Mouse (Mus musculus) G1E (cell line): Measurements from ENCODE around the gene Apbb1ip. TPM values are rescaled to one million over a fixed set of nuclear protein-coding genes. Genes with fewer than 3 reads are reported as not detected.
"Not testable (repeated sequence)": the region's sequence is repeated elsewhere in the genome, so short reads cannot be mapped to it uniquely, and the experiment has no call there.

Source experiments
- ATAC-seq: 2 replicates; pipeline ENCODE4 v1.8.0; 2016; ENCODE audit warnings: mild to moderate bottlenecking; ENCODE audit not compliant: insufficient number of reproducible peaks, poor library complexity, low FRiP score, severe bottlenecking; ENCODE audit errors: extremely low read depth
- DNase-seq: peaks from one replicate; pipeline ENCODE4 v3.0.0; 2012; ENCODE audit warnings: low spot score
- H3K27me3 ChIP-seq: 2 replicates; pipeline ENCODE4 v1.6.1; 2012; ENCODE audit warnings: mild to moderate bottlenecking, low read length, inconsistent platforms; ENCODE audit not compliant: insufficient read depth
- H3K36me3 ChIP-seq: replicated peaks from 2 replicates; pipeline ENCODE3; 2012; ENCODE audit warnings: mild to moderate bottlenecking, inconsistent platforms
- H3K4me1 ChIP-seq: 2 replicates; pipeline ENCODE4 v1.6.1; 2012; ENCODE audit warnings: low read depth, low read length, inconsistent platforms, mixed read lengths; ENCODE audit not compliant: insufficient read depth
- H3K4me3 ChIP-seq: 2 replicates; pipeline ENCODE4 v1.5.1; 2012; ENCODE audit warnings: low read depth, mild to moderate bottlenecking, inconsistent platforms, low read length, moderate library complexity, mixed read lengths
- H3K9me3 ChIP-seq: replicated peaks from 2 replicates; pipeline ENCODE4 v1.6.1; 2012; ENCODE audit warnings: inconsistent platforms
- CTCF ChIP-seq: IDR thresholded peaks from 2 replicates; pipeline ENCODE4 v1.5.1; 2012; ENCODE audit warnings: low read depth, low read length, inconsistent platforms, mixed read lengths
- GATA1 ChIP-seq: IDR thresholded peaks from 2 replicates; pipeline ENCODE4 v1.6.1; 2012; ENCODE audit warnings: borderline replicate concordance, low read length, inconsistent platforms, mixed read lengths
- GATA2 ChIP-seq: IDR thresholded peaks from 2 replicates; pipeline ENCODE4 v1.6.1; 2012; ENCODE audit warnings: low read depth, low read length, inconsistent platforms, borderline replicate concordance
- POLR2AphosphoS5 ChIP-seq: IDR thresholded peaks from 2 replicates; pipeline ENCODE4 v1.6.1; 2012; ENCODE audit warnings: low read depth, low read length, inconsistent platforms; ENCODE audit not compliant: insufficient replicate concordance
- TAL1 ChIP-seq: conservative IDR thresholded peaks from 2 replicates; pipeline ENCODE4 v1.6.1; 2012; ENCODE audit warnings: low read depth, low read length, inconsistent platforms, mixed read lengths
- polyA plus RNA-seq: library from polyadenylated mRNA; stranded (reverse); fragments of >175 nt; gene quantifications from 2 replicates; pipeline ENCODE4 v1.2.3, GENCODE M21; 2012
- total RNA-seq, 2 experiments: library from RNA; stranded (forward) in 1 of 2; stranded (reverse) in 1 of 2; fragments of 200-1000 nt in 1 of 2; fragments of >200 nt in 1 of 2; fragmentation: Nextera tagmentation in 1 of 2; gene quantifications; 2 replicates each; pipeline ENCODE4 v1.2.3; 2014 to 2017

The Apbb1ip gene
- total and polyA plus RNA-seq, 3 experiments = 13.6 to 87.0 (median 78.2) TPM

DNA sequence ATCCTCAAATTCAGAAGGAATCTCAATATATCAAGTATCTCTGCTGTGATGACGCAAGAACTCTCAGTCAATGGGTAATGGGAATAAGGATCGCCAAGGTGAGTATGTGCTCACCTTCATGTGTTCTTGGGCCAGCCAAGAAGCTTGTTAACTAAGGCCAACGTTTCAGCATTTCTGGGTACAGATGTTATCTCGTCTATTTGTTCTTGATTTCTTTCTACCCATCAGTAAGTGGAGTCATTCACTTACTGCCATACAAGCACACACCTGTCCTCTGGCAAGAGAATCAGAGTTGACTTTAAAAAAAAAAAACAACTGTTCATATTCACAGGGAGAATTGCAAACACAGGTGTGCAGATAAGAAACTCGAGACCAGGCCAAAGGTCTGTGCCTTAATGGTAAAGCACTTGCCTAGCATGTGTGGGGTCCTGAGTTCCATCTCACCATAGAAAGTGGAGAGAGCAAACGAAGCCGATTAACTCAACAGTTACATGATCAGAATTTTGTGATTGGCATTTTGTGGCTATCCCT, 93.1 kb downstream of the Apbb1ip start:
- no peaks in the 10 kb centered on the region for H3K27me3 ChIP-seq
- TF ChIP-seq GATA1 (no peak), GATA2 (no peak), TAL1 (no peak), CTCF (no peak), POLR2AphosphoS5 (no peak)
- ATAC-seq = no peak
- no peak for DNase-seq
- peaks cover 79% of the 10 kb centered on the region for H3K36me3 ChIP-seq
- H3K9me3 ChIP-seq = no peaks in the 10 kb centered on the region
- no peak overlapping the region for H3K4me3 ChIP-seq
- H3K4me1 ChIP-seq = no peaks in the 10 kb centered on the region

DNA sequence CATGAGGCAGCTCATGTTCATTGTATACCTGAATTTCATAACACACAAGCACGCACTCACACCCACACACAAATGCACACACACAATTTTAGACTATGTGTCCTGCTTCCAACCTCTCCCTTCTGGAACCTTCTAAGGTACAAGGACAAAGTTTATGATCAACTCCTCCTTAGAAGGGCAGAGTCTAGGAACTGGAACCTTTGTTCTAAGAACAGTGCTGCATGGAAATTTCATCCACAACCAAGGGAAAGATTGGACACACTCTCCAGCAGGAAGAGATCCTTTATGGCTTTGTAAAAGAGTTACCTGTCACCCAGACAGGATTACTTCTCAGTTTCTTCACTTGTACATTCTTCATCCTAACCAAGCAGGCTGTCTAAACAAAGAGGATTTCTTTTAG, 99.3 kb downstream of the Apbb1ip start:
- no peak for DNase-seq
- Histone ChIP-seq H3K36me3 (peaks cover 71% of the 10 kb centered on the region), H3K27me3 (no peaks in the 10 kb centered on the region), H3K4me3 (no peak overlapping the region), H3K9me3 (no peaks in the 10 kb centered on the region), H3K4me1 (no peaks in the 10 kb centered on the region)
- TF ChIP-seq CTCF (no peak), GATA1 (no peak), POLR2AphosphoS5 (no peak), TAL1 (no peak), GATA2 (no peak)
- ATAC-seq = no peak

DNA sequence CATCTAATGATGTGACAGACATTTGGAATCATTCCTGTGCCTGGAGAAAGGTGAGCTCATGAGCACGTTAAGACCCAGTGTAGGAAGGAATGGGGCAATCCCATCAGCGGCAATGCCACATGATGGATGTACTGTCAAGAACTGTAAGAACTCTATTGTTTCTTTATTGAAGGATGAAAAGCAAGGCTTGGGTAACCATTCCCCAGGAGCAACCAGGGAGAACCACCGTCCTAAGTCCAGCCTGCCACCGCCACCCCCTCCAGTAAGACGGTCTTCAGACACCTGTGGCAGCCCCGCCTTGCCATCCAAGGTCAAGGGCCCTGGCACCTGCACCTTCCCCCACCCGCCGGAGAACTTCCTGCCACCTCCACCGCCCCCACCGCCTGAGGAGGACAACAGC, 100.7 kb downstream of the Apbb1ip start:
- TF ChIP-seq POLR2AphosphoS5 = no peak
- no peak for TF ChIP-seq TAL1
- TF ChIP-seq CTCF = no peak
- no peak for TF ChIP-seq GATA2
- no peak for TF ChIP-seq GATA1
- Histone ChIP-seq H3K27me3 (peaks cover 4% of the 10 kb centered on the region; the same call in 1 of the 2 replicates), H3K36me3 (peaks cover 59% of the 10 kb centered on the region), H3K9me3 (no peaks in the 10 kb centered on the region), H3K4me3 (no peak overlapping the region), H3K4me1 (no peaks in the 10 kb centered on the region)
- DNase-seq = no peak
- ATAC-seq = no peak

DNA sequence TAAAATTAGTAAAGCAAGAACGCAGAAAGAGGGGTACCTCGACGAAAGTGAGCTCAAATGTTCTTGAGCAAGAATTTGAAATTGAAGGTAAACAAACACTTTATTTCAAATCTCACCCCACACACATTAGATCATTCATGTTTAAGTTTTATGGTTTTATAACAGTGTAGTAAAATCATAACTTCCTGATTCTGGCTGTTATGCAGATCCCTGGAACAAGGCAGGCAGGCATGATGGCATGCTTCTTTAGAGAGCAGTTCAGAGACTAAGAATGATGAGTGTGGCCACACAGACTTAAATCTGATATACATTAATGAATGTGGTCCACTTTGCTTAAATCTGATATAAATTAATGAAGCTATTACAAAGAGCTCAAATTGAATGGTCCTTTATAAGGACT, 102.7 kb downstream of the Apbb1ip start:
- DNase-seq (no peak), ATAC-seq (no peak)
- Histone ChIP-seq H3K9me3 (no peaks in the 10 kb centered on the region), H3K36me3 (peaks cover 41% of the 10 kb centered on the region), H3K27me3 (peaks cover 4% of the 10 kb centered on the region; the same call in 1 of the 2 replicates), H3K4me1 (no peaks in the 10 kb centered on the region), H3K4me3 (no peak overlapping the region)
- TF ChIP-seq POLR2AphosphoS5 (no peak), CTCF (no peak), GATA2 (no peak), GATA1 (no peak), TAL1 (no peak)

DNA sequence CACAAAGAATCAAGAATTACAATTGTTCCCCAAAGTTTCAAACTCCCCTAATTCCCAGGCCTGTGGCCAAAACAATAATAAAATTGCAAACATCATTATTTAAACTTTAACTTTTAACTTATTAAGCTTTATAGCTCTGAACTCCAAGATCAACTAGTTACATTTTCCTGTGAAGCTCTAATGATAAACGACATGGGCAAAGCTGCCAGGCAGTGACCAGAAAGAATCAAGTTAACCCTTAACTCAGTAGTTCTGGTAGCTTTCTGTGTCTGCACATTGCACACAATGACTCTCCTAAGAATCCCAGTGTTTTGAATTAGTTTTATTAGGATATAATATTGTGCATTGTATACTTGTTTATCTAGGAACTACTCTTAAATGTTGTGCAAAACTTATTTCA, 104.9 kb downstream of the Apbb1ip start:
- H3K4me3 ChIP-seq = no peak overlapping the region
- ATAC-seq = no peak
- TF ChIP-seq POLR2AphosphoS5 = no peak
- no peak for TF ChIP-seq GATA2
- TF ChIP-seq GATA1 = no peak
- TF ChIP-seq CTCF = no peak
- DNase-seq = no peak
- H3K4me1 ChIP-seq = no peaks in the 10 kb centered on the region
- no peaks in the 10 kb centered on the region for H3K9me3 ChIP-seq
- H3K27me3 ChIP-seq = peaks cover 4% of the 10 kb centered on the region; the same call in 1 of the 2 replicates
- H3K36me3 ChIP-seq = peaks cover 22% of the 10 kb centered on the region

DNA sequence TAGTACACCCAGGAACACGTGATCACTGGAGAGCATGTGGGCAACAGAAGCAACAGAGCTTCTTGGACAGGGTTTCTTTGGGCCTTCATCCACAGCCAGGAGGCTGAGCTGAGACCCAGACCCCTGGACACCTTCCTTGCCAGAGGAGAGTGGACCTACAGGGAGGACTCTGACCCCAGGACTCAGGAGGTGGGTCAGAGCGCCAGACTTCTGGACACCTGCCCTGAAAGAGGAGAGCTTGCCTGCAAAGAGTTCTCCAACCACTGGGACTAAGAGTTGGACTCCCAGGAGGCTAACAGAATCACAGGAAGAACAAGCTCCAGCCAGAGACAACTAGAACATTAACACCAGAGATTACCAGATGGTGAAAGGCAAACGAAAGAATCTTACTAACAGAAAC, 106.8 kb downstream of the Apbb1ip start:
- H3K4me1 ChIP-seq, H3K27me3 ChIP-seq, H3K9me3 ChIP-seq, ATAC-seq, H3K4me3 ChIP-seq, DNase-seq, H3K36me3 ChIP-seq: not testable (repeated sequence)

DNA sequence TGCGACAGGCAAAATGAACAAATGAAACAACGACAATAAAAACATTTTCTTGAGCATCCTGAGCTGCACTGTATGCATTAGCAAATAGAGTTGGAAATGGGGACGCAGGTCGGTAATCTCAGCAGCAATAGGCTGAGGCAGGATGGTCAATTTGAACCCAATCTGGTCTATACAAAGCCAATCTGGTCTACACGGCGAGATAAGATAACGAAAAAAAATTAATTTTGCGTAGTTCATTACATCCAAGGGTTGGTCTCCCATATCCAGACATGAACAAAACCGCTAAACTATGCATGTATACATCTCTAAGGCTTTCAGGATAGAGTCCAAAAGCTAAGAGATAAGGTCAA, 121.0 kb downstream of the Apbb1ip start:
- DNase-seq (no peak), ATAC-seq (no peak)
- Histone ChIP-seq H3K36me3 (peaks cover 15% of the 10 kb centered on the region), H3K27me3 (no peaks in the 10 kb centered on the region), H3K4me1 (peaks cover 18% of the 10 kb centered on the region; the same call in 1 of the 2 replicates), H3K9me3 (no peaks in the 10 kb centered on the region), H3K4me3 (peak overlapping the region; percentile 98)
- TF ChIP-seq CTCF (no peak), GATA2 (no peak)
